Mouse (Mus musculus) cerebellum, adult 8-10 months (tissue): ENCODE measurements around the gene Ywhae.
A peak's percentile ranks its signal among the peaks of the same experiment; 100 is the strongest.

Experiments used
- DNase-seq: peaks from one replicate; pipeline ENCODE4 v3.0.0; 2022

Ywhae gene

GRCm38 (mm10) chr11:75796029-75796445 lies 63.4 kb downstream of the Ywhae start, which contains the start of gene Doc2b:
TSS of gene Doc2b (minus strand) at chr11:75796049.
- peak; percentile 43 for DNase-seq

- DNase-seq: no peak
Measured at GRCm38 (mm10) chr11:75796536-75797246, 64.0 kb downstream of the Ywhae start.

GRCm38 (mm10) chr11:75801369-75801768 lies 68.7 kb downstream of the Ywhae start:
- no peak for DNase-seq

GRCm38 (mm10) chr11:75801771-75802550 lies 69.3 kb downstream of the Ywhae start:
- no peak for DNase-seq

- DNase-seq: no peak
Measured at GRCm38 (mm10) chr11:75807486-75807885, 74.8 kb downstream of the Ywhae start.

GRCm38 (mm10) chr11:75810526-75810925 lies 77.9 kb downstream of the Ywhae start:
- DNase-seq: no peak

GRCm38 (mm10) chr11:75811900-75812299 lies 79.2 kb downstream of the Ywhae start:
- peak; percentile 22 for DNase-seq

GRCm38 (mm10) chr11:75813085-75813484 lies 80.4 kb downstream of the Ywhae start:
- DNase-seq: no peak
